In genomic region chr4:116777079-116777478, GRCm38 (mm10) we compare ENCODE assay signal across 18 mouse cellular contexts. TPM values are rescaled to one million over a fixed set of nuclear protein-coding genes. Genes with fewer than 3 reads are reported as not detected.
"Had no signal": no experiment of that assay in that cellular context is flagged by ENCODE, and none has a peak within 500 bp of the region (broad histone marks: within the 10 kb centered on the region; RNA-seq: fewer than 3 reads in every experiment).

No protein-coding gene starts in this region.

- DNase-seq: left cerebral cortex, postnatal 4 days; liver; liver, embryonic 13.5 days; liver, postnatal 0 days; lung, adult 18-20 months; lung, adult 2 months; lung, embryonic 14.5 days; lung, postnatal 10 days; lung, postnatal 14 days; lung, postnatal 36 days; lung, postnatal 4 days; midbrain, embryonic 14.5 days had no signal

- ATAC-seq: liver, embryonic 12.5 days; liver, postnatal 0 days; lung, postnatal 0 days; midbrain, embryonic 13.5 days; midbrain, embryonic 15.5 days; midbrain, embryonic 16.5 days had no signal

RNA-seq across cellular contexts. Expression of gene Hpdl, which starts 44.4 kb away (rescaled TPM):
- total RNA-seq: monocyte, adult 5-6 weeks had no signal
